Mouse (Mus musculus): ENCODE data around the gene Tyro3.

Gene Tyro3

GRCm38 (mm10) chr2:119864484-119864883 is 67.0 kb downstream of the Tyro3 start:
- no peak for DNase-seq
